Mouse (Mus musculus) testis, adult 10 weeks (tissue): ENCODE data around the gene Gm14496. TPM values are rescaled to one million over a fixed set of nuclear protein-coding genes. Genes with fewer than 3 reads are reported as not detected.

ENCODE experiments used
- polyA plus RNA-seq: library from polyadenylated mRNA; stranded (reverse); fragments of 350-450 nt; fragmentation: Illumina TruSeq; extraction: RNeasy Lipid Tissue Mini Kit (QIAGEN cat#74804); gene quantifications from one replicate; pipeline ENCODE4 v1.2.3, GENCODE M21; 2014; ENCODE audit warnings: low read depth, low replicate concordance

Gene Gm14496
- not detected for polyA plus RNA-seq

DNA sequence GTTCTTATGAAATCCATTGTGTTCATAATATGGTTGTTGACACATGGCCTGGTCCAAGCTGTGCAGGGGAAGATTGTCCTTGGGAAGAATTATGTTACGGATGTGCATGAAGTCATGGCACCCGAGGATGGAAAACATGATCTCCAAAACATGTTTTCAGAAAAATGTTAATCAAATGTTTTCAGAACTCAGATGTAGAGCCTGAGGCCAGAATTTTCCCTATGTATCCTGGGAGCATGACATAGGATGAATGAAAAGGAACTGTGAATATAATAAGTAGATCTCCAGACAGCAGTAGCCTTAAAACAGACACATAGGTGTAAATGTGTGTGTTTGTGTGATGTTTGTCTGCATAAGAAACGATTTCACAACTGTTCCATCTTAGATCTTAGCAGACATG, at the start of gene Gm14496:
Gene Gm14496 (plus strand): TSS at position 301 of the 400 bp plus-strand sequence.

Other genes starting within 250 kb of the Gm14496 start
- 2.4 TPM for gene Myt1, start 227.8 kb upstream of the Gm14496 start, polyA plus RNA-seq
- gene Pcmtd2, start 153.3 kb upstream of the Gm14496 start, polyA plus RNA-seq = 30.6 TPM
- 13.5 TPM for gene Polr3k, start 126.8 kb upstream of the Gm14496 start, polyA plus RNA-seq